Mouse (Mus musculus) forebrain, embryonic 12.5 days (tissue): ENCODE data around the gene Smarcd2. TPM values are rescaled to one million over a fixed set of nuclear protein-coding genes. Genes with fewer than 3 reads are reported as not detected.

Experiments
- ATAC-seq: fragments of 200-750 bp; cut with Nextera tagmentation; 2 replicates; pipeline ENCODE4 v1.8.0; 2017; ENCODE audit warnings: moderate TSS enrichment; ENCODE audit not compliant: low FRiP score
- H3K27ac ChIP-seq: fragments of 300-500 bp; sonication (generic); 2 replicates; pipeline ENCODE4 v1.5.1; 2016; ENCODE audit warnings: mild to moderate bottlenecking
- H3K27me3 ChIP-seq: fragments of 300-500 bp; sonication (generic); 2 replicates; pipeline ENCODE4 v1.6.1; 2016; ENCODE audit warnings: mild to moderate bottlenecking
- H3K36me3 ChIP-seq: fragments of 300-500 bp; sonication (generic); replicated peaks from 2 replicates; pipeline ENCODE4 v1.6.1; 2016; ENCODE audit warnings: mild to moderate bottlenecking
- H3K4me1 ChIP-seq: fragments of 300-500 bp; sonication (generic); 2 replicates; pipeline ENCODE4 v1.6.1; 2016
- H3K4me2 ChIP-seq: fragments of 300-500 bp; sonication (generic); 2 replicates; pipeline ENCODE4 v1.6.1; 2016; ENCODE audit warnings: mild to moderate bottlenecking, moderate library complexity
- H3K4me3 ChIP-seq: fragments of 300-500 bp; sonication (generic); replicated peaks from 2 replicates; pipeline ENCODE4 v1.5.1; 2016; ENCODE audit warnings: mild to moderate bottlenecking
- H3K9ac ChIP-seq: fragments of 300-500 bp; sonication (generic); 2 replicates; pipeline ENCODE4 v1.6.1; 2016; ENCODE audit warnings: mild to moderate bottlenecking
- H3K9me3 ChIP-seq: fragments of 300-500 bp; sonication (generic); 2 replicates; pipeline ENCODE4 v1.6.1; 2016
- WGBS: fragments of 180-500 bp; shearing (Covaris S2); methylation state at CpG from one replicate; pipeline ENCODE4 v1.1.7; 2016; 5-methylcytosine and 5-hydroxymethylcytosine counted together
- polyA plus RNA-seq: library from polyadenylated mRNA; unstranded; fragments of >200 nt; fragmentation: Nextera tagmentation; extraction: Ambion mirVana; gene quantifications from 2 replicates; pipeline ENCODE4 v1.2.1, GENCODE M21; 2016

Gene Smarcd2
- polyA plus RNA-seq, 1 experiment from 2014 or later: 26.5 TPM

DNA sequence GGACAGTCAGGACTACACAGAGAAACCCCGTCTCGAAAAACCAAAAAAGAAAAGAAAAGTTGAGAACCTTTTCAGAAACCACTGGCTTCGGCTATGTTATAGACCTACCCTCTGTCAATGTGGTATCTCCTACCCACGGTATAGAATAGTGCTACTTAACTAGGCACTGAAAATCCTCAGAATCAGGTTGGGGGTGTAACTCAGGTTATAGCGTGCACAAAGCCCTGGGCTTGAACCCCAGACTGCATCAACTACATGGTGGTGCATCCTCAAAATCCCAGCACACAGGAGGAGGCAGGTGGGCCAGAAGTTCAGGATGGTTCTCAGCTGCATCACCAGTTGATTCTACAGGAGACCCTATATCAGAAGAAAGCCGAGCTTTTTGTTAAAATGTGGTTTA is 1.0 kb upstream of the Smarcd2 start:
- Histone ChIP-seq H3K9ac (no peak overlapping the region), H3K27ac (no peak overlapping the region), H3K27me3 (peaks cover 3% of the 10 kb centered on the region; the same call in 1 of the 2 replicates), H3K4me1 (peaks cover 27% of the 10 kb centered on the region), H3K4me3 (0 out of 2 replicates have a peak overlapping the region, but pooled peaks have one; percentile 76), H3K36me3 (no peaks in the 10 kb centered on the region), H3K9me3 (no peaks in the 10 kb centered on the region), H3K4me2 (peak overlapping the region; percentile 77)
- ATAC-seq: no peak
- 98% methylated on average over 6 of the region's 6 CpGs for WGBS

GRCm38 (mm10) chr11:106273311-106273684 is 526 bp upstream of the Smarcd2 start:
- ATAC-seq: peak; percentile 33
- H3K27me3 ChIP-seq: no peaks in the 10 kb centered on the region
- peak overlapping the region; percentile 76 for H3K4me3 ChIP-seq
- H3K9me3 ChIP-seq: no peaks in the 10 kb centered on the region
- H3K27ac ChIP-seq: peak overlapping the region; percentile 88
- peaks cover 32% of the 10 kb centered on the region for H3K4me1 ChIP-seq
- H3K9ac ChIP-seq: peak overlapping the region; percentile 92
- H3K4me2 ChIP-seq: peak overlapping the region; percentile 77
- 21% methylated on average over 16 of the region's 16 CpGs for WGBS
- H3K36me3 ChIP-seq: no peaks in the 10 kb centered on the region

DNA sequence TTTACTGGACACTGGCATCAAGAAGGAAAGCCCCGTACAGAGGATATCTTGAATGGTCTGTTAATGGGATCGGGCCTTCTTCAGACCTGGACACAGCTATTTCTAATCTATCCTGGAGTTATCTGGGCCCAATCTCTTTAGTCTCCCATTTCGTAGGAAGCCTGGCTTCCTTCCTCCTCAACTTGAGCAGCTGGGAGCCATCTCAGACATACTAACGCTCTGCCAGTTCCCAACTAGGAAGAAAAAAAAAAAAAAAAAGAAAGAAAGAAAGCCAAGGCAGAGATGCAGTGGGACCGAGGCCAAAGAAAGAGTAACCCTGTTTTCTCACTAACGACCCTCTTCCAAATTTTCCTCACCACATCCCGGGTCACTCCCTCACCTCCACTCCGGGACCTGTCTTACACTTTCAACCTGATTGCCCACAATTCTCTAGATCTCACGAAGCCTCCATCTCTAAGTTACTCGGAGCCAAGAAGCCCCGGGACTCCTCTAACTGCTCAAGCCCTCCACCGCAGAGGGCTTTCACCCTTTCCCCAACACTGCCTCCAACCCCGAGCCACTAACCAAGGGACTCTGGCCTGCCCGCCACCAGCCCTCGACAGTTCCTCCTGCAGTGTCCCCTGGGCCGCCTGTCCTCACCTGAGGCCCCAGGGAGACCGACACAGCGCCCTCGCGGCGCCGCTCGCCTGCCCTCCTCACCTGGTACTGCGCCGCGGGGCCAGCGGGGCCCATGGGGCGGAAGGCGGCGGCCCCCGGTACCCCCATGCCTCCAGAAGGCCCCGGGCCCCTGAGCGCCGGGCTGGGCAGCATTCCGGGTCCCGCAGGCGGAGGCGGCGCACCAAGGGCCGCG is 753 bp downstream of the Smarcd2 start:
- Histone ChIP-seq H3K9ac (peak overlapping the region; percentile 92), H3K27ac (peak overlapping the region; percentile 88), H3K4me1 (peaks cover 43% of the 10 kb centered on the region), H3K4me3 (peak overlapping the region; percentile 76), H3K9me3 (no peaks in the 10 kb centered on the region), H3K36me3 (peaks cover 6% of the 10 kb centered on the region), H3K4me2 (peak overlapping the region; percentile 77), H3K27me3 (no peaks in the 10 kb centered on the region)
- 2% methylated on average over 41 of the region's 41 CpGs for WGBS
- ATAC-seq: no peak; the same call in 1 of the 2 replicates

DNA sequence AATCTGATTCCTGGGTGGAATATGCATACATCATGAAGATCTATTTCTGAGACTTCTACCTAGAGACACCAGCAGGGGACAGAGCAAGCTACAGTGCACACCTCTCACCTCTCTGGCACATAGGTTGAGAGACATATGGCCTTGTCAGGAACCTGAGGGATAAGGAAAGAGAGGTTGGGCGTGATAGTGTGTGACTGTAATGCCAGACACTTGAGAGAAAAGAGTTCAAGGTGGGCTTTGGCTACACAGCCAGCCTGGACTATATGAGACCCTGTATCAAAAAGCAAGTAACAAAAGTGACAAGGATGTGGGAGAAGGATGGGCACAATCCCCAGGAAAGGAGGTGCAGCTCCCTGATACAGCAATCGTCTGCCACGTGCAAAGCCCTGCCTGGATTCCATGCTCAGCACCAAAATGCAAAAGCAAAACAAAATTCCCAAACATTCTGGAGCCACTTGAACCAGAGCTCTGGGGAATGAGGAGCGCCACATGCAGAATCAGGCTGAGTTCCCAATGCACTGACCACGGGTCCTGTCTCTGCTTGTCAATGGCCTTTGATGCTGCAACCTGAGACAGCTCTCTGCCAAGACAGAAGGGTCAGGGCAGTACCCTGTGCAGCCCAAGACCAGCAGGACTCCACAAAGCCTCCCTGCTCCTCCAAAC is 1.5 kb downstream of the Smarcd2 start:
- Histone ChIP-seq H3K36me3 (peaks cover 13% of the 10 kb centered on the region), H3K4me2 (peak overlapping the region; percentile 77), H3K9ac (peak overlapping the region; percentile 92), H3K4me3 (peak overlapping the region; percentile 76), H3K27ac (0 out of 2 replicates have a peak overlapping the region, but pooled peaks have one; percentile 36), H3K27me3 (no peaks in the 10 kb centered on the region), H3K4me1 (peaks cover 40% of the 10 kb centered on the region), H3K9me3 (no peaks in the 10 kb centered on the region)
- WGBS: 53% methylated on average over 5 of the region's 5 CpGs
- ATAC-seq: no peak

DNA sequence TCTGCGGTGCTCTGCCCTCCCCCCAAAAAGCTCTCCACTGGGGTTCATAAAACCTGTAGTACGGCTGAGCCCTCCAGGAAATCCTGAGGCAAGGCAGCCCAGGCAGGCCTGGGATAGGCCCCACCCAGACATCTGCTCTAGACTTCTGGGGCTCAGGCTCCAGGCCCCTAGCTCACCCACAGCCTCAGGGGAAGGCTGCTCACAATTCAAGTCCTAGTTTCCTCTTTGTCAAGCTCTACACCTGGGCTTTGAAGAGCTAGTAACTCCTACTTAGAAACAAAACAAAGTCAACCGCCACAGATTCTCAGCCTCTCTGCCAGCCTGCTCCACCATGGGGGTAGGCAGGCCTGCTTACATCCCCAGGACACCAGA is 3.7 kb downstream of the Smarcd2 start:
- Histone ChIP-seq H3K27me3 (no peaks in the 10 kb centered on the region), H3K4me1 (peaks cover 37% of the 10 kb centered on the region), H3K4me2 (no peak overlapping the region), H3K9me3 (no peaks in the 10 kb centered on the region), H3K36me3 (peaks cover 35% of the 10 kb centered on the region), H3K4me3 (no peak overlapping the region), H3K9ac (no peak overlapping the region), H3K27ac (peak overlapping the region; percentile 78)
- WGBS: 69% methylated on average over 3 of the region's 3 CpGs
- no peak for ATAC-seq

DNA sequence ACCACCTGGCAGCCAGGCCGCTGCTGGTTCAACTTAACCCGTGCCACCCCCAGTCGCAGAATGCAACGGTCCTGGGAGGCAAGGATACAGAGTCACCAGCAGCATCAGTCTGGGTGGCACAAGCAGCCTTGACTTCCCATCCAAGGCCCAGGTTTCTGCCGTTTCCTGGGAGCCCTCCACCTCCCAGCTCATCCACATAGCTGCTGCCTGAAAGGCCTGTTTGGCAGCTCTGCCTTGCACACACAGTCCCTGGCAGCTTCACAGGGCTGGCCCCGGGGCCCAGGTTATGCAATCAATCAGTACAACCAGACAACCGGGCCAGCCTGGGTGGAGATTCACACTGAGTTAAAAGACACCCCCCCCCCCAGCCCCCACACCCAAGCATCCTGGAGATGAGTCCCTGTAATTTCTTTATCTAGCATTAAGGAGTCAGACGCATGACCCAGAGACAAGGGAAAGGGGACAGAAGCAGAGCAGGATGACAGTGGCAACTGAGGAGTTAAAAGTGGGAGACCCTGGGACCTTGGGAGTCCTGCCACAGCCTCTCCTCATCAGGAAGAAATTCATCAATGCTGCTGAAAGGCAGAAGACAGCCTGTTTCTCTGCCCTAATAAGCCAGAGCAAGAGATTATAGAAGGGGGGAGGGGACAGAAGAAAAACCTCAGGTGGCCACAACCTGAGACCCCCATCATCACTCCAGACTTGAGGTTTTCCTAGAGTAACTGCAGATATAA is 4.3 kb downstream of the Smarcd2 start:
- peak overlapping the region; percentile 78 for H3K27ac ChIP-seq
- no peaks in the 10 kb centered on the region for H3K27me3 ChIP-seq
- no peaks in the 10 kb centered on the region for H3K9me3 ChIP-seq
- ATAC-seq: no peak
- peak overlapping the region; percentile 13; the same call in 1 of the 2 replicates for H3K4me2 ChIP-seq
- peaks cover 37% of the 10 kb centered on the region for H3K4me1 ChIP-seq
- peaks cover 41% of the 10 kb centered on the region for H3K36me3 ChIP-seq
- H3K9ac ChIP-seq: no peak overlapping the region
- H3K4me3 ChIP-seq: no peak overlapping the region
- 84% methylated on average over 8 of the region's 8 CpGs for WGBS

GRCm38 (mm10) chr11:106267871-106268270 is 4.9 kb downstream of the Smarcd2 start:
- peaks cover 35% of the 10 kb centered on the region for H3K4me1 ChIP-seq
- 86% methylated on average over 5 of the region's 5 CpGs for WGBS
- H3K4me3 ChIP-seq: no peak overlapping the region
- H3K9me3 ChIP-seq: no peaks in the 10 kb centered on the region
- H3K36me3 ChIP-seq: peaks cover 47% of the 10 kb centered on the region
- H3K9ac ChIP-seq: no peak overlapping the region
- no peak for ATAC-seq
- no peaks in the 10 kb centered on the region for H3K27me3 ChIP-seq
- H3K4me2 ChIP-seq: no peak overlapping the region; the same call in 1 of the 2 replicates
- H3K27ac ChIP-seq: peak overlapping the region; percentile 78; the same call in 1 of the 2 replicates

GRCm38 (mm10) chr11:106267311-106267852 is 5.4 kb downstream of the Smarcd2 start:
- Histone ChIP-seq H3K27ac (peak overlapping the region; percentile 78), H3K4me2 (no peak overlapping the region), H3K4me1 (peaks cover 35% of the 10 kb centered on the region), H3K9me3 (no peaks in the 10 kb centered on the region), H3K36me3 (peaks cover 52% of the 10 kb centered on the region), H3K4me3 (no peak overlapping the region), H3K9ac (no peak overlapping the region), H3K27me3 (no peaks in the 10 kb centered on the region)
- no peak for ATAC-seq
- 77% methylated on average over 15 of the region's 15 CpGs for WGBS

- peaks cover 62% of the 10 kb centered on the region for H3K36me3 ChIP-seq
- ATAC-seq: no peak
- H3K27me3 ChIP-seq: no peaks in the 10 kb centered on the region
- no peak overlapping the region for H3K4me2 ChIP-seq
- H3K9ac ChIP-seq: no peak overlapping the region
- H3K9me3 ChIP-seq: no peaks in the 10 kb centered on the region
- 94% methylated on average over 10 of the region's 10 CpGs for WGBS
- H3K27ac ChIP-seq: 0 out of 2 replicates have a peak overlapping the region, but pooled peaks have one; percentile 78
- no peak overlapping the region for H3K4me3 ChIP-seq
- peaks cover 29% of the 10 kb centered on the region for H3K4me1 ChIP-seq
Measured at GRCm38 (mm10) chr11:106266431-106266830, 6.3 kb downstream of the Smarcd2 start.

GRCm38 (mm10) chr11:106265570-106265969 is 7.2 kb downstream of the Smarcd2 start:
- H3K4me2 ChIP-seq: no peak overlapping the region
- H3K9me3 ChIP-seq: no peaks in the 10 kb centered on the region
- peaks cover 70% of the 10 kb centered on the region for H3K36me3 ChIP-seq
- WGBS: 95% methylated on average over 4 of the region's 4 CpGs
- ATAC-seq: no peak
- H3K4me1 ChIP-seq: peaks cover 23% of the 10 kb centered on the region
- no peak overlapping the region for H3K9ac ChIP-seq
- no peaks in the 10 kb centered on the region for H3K27me3 ChIP-seq
- H3K4me3 ChIP-seq: no peak overlapping the region
- no peak overlapping the region for H3K27ac ChIP-seq

- H3K9ac ChIP-seq: no peak overlapping the region
- no peak for ATAC-seq
- H3K4me3 ChIP-seq: no peak overlapping the region
- no peak overlapping the region for H3K27ac ChIP-seq
- H3K27me3 ChIP-seq: no peaks in the 10 kb centered on the region
- WGBS: 95% methylated on average over 15 of the region's 15 CpGs
- no peaks in the 10 kb centered on the region for H3K9me3 ChIP-seq
- no peak overlapping the region for H3K4me2 ChIP-seq
- H3K36me3 ChIP-seq: peaks cover 72% of the 10 kb centered on the region
- H3K4me1 ChIP-seq: peaks cover 22% of the 10 kb centered on the region
Measured at GRCm38 (mm10) chr11:106264988-106265387, 7.8 kb downstream of the Smarcd2 start.

- H3K27me3 ChIP-seq: no peaks in the 10 kb centered on the region
- H3K9ac ChIP-seq: no peak overlapping the region
- peaks cover 81% of the 10 kb centered on the region for H3K36me3 ChIP-seq
- no peak overlapping the region for H3K4me3 ChIP-seq
- H3K9me3 ChIP-seq: no peaks in the 10 kb centered on the region
- H3K27ac ChIP-seq: no peak overlapping the region
- no peak for ATAC-seq
- 92% methylated on average over 9 of the region's 9 CpGs for WGBS
- H3K4me1 ChIP-seq: peaks cover 18% of the 10 kb centered on the region
- no peak overlapping the region for H3K4me2 ChIP-seq
Measured at GRCm38 (mm10) chr11:106263963-106264362, 8.8 kb downstream of the Smarcd2 start.
